Mouse (Mus musculus): ENCODE results near the gene Neo1. TPM values are rescaled to one million over a fixed set of nuclear protein-coding genes. Genes with fewer than 3 reads are reported as not detected.
A peak's percentile ranks its signal among the peaks of the same experiment; 100 is the strongest.
"Not testable (repeated sequence)": the region's sequence is repeated elsewhere in the genome, so short reads cannot be mapped to it uniquely, and the experiment has no call there.

Neo1 gene
- polyA plus RNA-seq, 1 experiment from 2014 or later = 36.5 TPM

GRCm38 (mm10) chr9:59041805-59042204, 5.6 kb upstream of the Neo1 start:
- ATAC-seq (ENCODE audit: low FRiP score) = no peak
- Histone ChIP-seq H3K36me3 (no peaks in the 10 kb centered on the region), H3K4me2 (no peak overlapping the region), H3K27me3 (no peaks in the 10 kb centered on the region), H3K4me3 (no peak overlapping the region), H3K9me3 (no peaks in the 10 kb centered on the region), H3K4me1 (replicated peaks) (peaks cover 5% of the 10 kb centered on the region; the same call in 1 of the 2 replicates), H3K9ac (no peak overlapping the region), H3K27ac (no peak overlapping the region)

GRCm38 (mm10) chr9:59036732-59037341, 596 bp upstream of the Neo1 start:
- Histone ChIP-seq H3K27ac (peak overlapping the region; percentile 100), H3K9ac (peak overlapping the region; percentile 94), H3K9me3 (no peaks in the 10 kb centered on the region), H3K4me2 (peak overlapping the region; percentile 83), H3K4me1 (replicated peaks) (peaks cover 34% of the 10 kb centered on the region), H3K36me3 (no peaks in the 10 kb centered on the region), H3K27me3 (no peaks in the 10 kb centered on the region), H3K4me3 (peak overlapping the region; percentile 88)
- ATAC-seq (ENCODE audit: low FRiP score) = peak; percentile 84
- under 1% methylated on average over 49 of the region's 56 CpGs for WGBS

GRCm38 (mm10) chr9:59035342-59036158, 691 bp downstream of the Neo1 start:
- H3K27me3 ChIP-seq = no peaks in the 10 kb centered on the region
- peak; percentile 37; the same call in 1 of the 2 replicates for ATAC-seq (ENCODE audit: low FRiP score)
- H3K9me3 ChIP-seq = no peaks in the 10 kb centered on the region
- H3K4me2 ChIP-seq = peak overlapping the region; percentile 83
- H3K4me1 ChIP-seq (replicated peaks) = peaks cover 34% of the 10 kb centered on the region
- H3K9ac ChIP-seq = peak overlapping the region; percentile 94
- no peaks in the 10 kb centered on the region for H3K36me3 ChIP-seq
- H3K4me3 ChIP-seq = peak overlapping the region; percentile 88
- peak overlapping the region; percentile 100 for H3K27ac ChIP-seq
- WGBS = under 1% methylated on average over 58 of the region's 63 CpGs

- 38% methylated on average over 5 of the region's 5 CpGs for WGBS
- H3K4me1 ChIP-seq (replicated peaks) = peaks cover 34% of the 10 kb centered on the region
- peak overlapping the region; percentile 100; the same call in 1 of the 2 replicates for H3K27ac ChIP-seq
- H3K9ac ChIP-seq = peak overlapping the region; percentile 94
- H3K9me3 ChIP-seq = no peaks in the 10 kb centered on the region
- no peaks in the 10 kb centered on the region for H3K36me3 ChIP-seq
- no peaks in the 10 kb centered on the region for H3K27me3 ChIP-seq
- ATAC-seq (ENCODE audit: low FRiP score) = no peak
- H3K4me3 ChIP-seq = peak overlapping the region; percentile 88
- H3K4me2 ChIP-seq = peak overlapping the region; percentile 83
These were observed 1.4 kb downstream of the Neo1 start for GRCm38 (mm10) chr9:59034836-59035235.

GRCm38 (mm10) chr9:59033492-59033891, 2.7 kb downstream of the Neo1 start:
- 52% methylated on average over 3 of the region's 3 CpGs for WGBS
- peaks cover 34% of the 10 kb centered on the region for H3K4me1 ChIP-seq (replicated peaks)
- H3K36me3 ChIP-seq = no peaks in the 10 kb centered on the region
- H3K9me3 ChIP-seq = no peaks in the 10 kb centered on the region
- ATAC-seq (ENCODE audit: low FRiP score) = no peak
- peak overlapping the region; percentile 18; the same call in 1 of the 2 replicates for H3K4me3 ChIP-seq
- no peak overlapping the region for H3K9ac ChIP-seq
- H3K27ac ChIP-seq = no peak overlapping the region
- H3K27me3 ChIP-seq = no peaks in the 10 kb centered on the region
- H3K4me2 ChIP-seq = peak overlapping the region; percentile 83

GRCm38 (mm10) chr9:59024245-59024844, 11.9 kb downstream of the Neo1 start:
- Histone ChIP-seq H3K4me2 (no peak overlapping the region), H3K4me1 (replicated peaks) (no peaks in the 10 kb centered on the region), H3K27me3 (no peaks in the 10 kb centered on the region), H3K9me3 (no peaks in the 10 kb centered on the region), H3K27ac (no peak overlapping the region), H3K9ac (no peak overlapping the region), H3K36me3 (no peaks in the 10 kb centered on the region), H3K4me3 (no peak overlapping the region)
- WGBS = 72% methylated on average over 4 of the region's 4 CpGs
- no peak for ATAC-seq (ENCODE audit: low FRiP score)

GRCm38 (mm10) chr9:59016060-59016719, 20.1 kb downstream of the Neo1 start:
- 83% methylated on average over 3 of the region's 3 CpGs for WGBS
- no peak for ATAC-seq (ENCODE audit: low FRiP score)
- no peak overlapping the region for H3K4me3 ChIP-seq

GRCm38 (mm10) chr9:59013365-59013764, 22.9 kb downstream of the Neo1 start:
- Histone ChIP-seq H3K36me3 (no peaks in the 10 kb centered on the region), H3K27me3 (no peaks in the 10 kb centered on the region), H3K4me3 (no peak overlapping the region), H3K9ac (no peak overlapping the region), H3K4me1 (replicated peaks) (0 out of 2 replicates have a peak, but pooled peaks cover 5% of the 10 kb centered on the region), H3K9me3 (no peaks in the 10 kb centered on the region), H3K27ac (no peak overlapping the region), H3K4me2 (no peak overlapping the region)
- ATAC-seq (ENCODE audit: low FRiP score) = no peak
- 21% methylated on average over 2 of the region's 2 CpGs for WGBS

More at GRCm38 (mm10) chr9:59016060-59016719, 20.1 kb downstream of the Neo1 start:
- Histone ChIP-seq H3K9ac (no peak overlapping the region), H3K9me3 (no peaks in the 10 kb centered on the region), H3K27ac (no peak overlapping the region), H3K27me3 (no peaks in the 10 kb centered on the region), H3K4me1 (replicated peaks) (0 out of 2 replicates have a peak, but pooled peaks cover 5% of the 10 kb centered on the region), H3K4me2 (no peak overlapping the region), H3K36me3 (no peaks in the 10 kb centered on the region)

GRCm38 (mm10) chr9:58989255-58989928, 46.8 kb downstream of the Neo1 start:
- peaks cover 10% of the 10 kb centered on the region for H3K36me3 ChIP-seq
- H3K4me1 ChIP-seq (replicated peaks) = no peaks in the 10 kb centered on the region
- ATAC-seq (ENCODE audit: low FRiP score) = no peak
- no peaks in the 10 kb centered on the region for H3K9me3 ChIP-seq
- no peaks in the 10 kb centered on the region for H3K27me3 ChIP-seq
- H3K4me3 ChIP-seq = no peak overlapping the region
- 94% methylated on average over 5 of the region's 5 CpGs for WGBS
- H3K4me2 ChIP-seq = no peak overlapping the region
- H3K27ac ChIP-seq = no peak overlapping the region
- no peak overlapping the region for H3K9ac ChIP-seq

GRCm38 (mm10) chr9:58979034-58979433, 57.2 kb downstream of the Neo1 start:
- Histone ChIP-seq H3K4me1 (replicated peaks) (no peaks in the 10 kb centered on the region), H3K9ac (no peak overlapping the region), H3K9me3 (no peaks in the 10 kb centered on the region), H3K4me3 (no peak overlapping the region), H3K4me2 (no peak overlapping the region), H3K27me3 (no peaks in the 10 kb centered on the region), H3K36me3 (0 out of 2 replicates have a peak, but pooled peaks cover 3% of the 10 kb centered on the region), H3K27ac (no peak overlapping the region)
- no peak for ATAC-seq (ENCODE audit: low FRiP score)
- 93% methylated on average over 15 of the region's 15 CpGs for WGBS

- not testable (repeated sequence) for H3K27me3 ChIP-seq; H3K9ac ChIP-seq; H3K27ac ChIP-seq; ATAC-seq (ENCODE audit: low FRiP score); H3K9me3 ChIP-seq; H3K4me3 ChIP-seq; H3K4me2 ChIP-seq; H3K4me1 ChIP-seq (replicated peaks)
- H3K36me3 ChIP-seq = peaks cover 13% of the 10 kb centered on the region
- WGBS = 79% methylated on average over 2 of the region's 2 CpGs
These were observed 65.1 kb downstream of the Neo1 start for GRCm38 (mm10) chr9:58971154-58971553.
